ENCODE assay signal across 9 mouse cellular contexts in genomic region chr10:67247145-67247544, GRCm38 (mm10). TPM values are rescaled to one million over a fixed set of nuclear protein-coding genes. Genes with fewer than 3 reads are reported as not detected.
A peak's percentile ranks its signal among the peaks of the same experiment; 100 is the strongest.
DNase-seq lines count a peak whose midpoint lies in the region; TF ChIP-seq lines count a peak whose summit lies in the region.
"Had no signal": no experiment of that assay in that cellular context is flagged by ENCODE, and none has a peak within 500 bp of the region (broad histone marks: within the 10 kb centered on the region; RNA-seq: fewer than 3 reads in every experiment).

No protein-coding gene starts in this region.

- H3K27me3 ChIP-seq in liver, adult 2 months (ENCODE audit: control insufficient read depth, insufficient read depth, low read length): no peaks in the 10 kb centered on the region

- no peak overlapping the region for H3K9ac ChIP-seq in liver, adult 2 months (ENCODE audit: low read depth, low read length)

- 92% methylated on average over 4 of the region's 4 CpGs for WGBS in liver, adult 2 months

- no peak for TF ChIP-seq POLR2A in liver, adult 2 months (IDR thresholded peaks at IDR 0.05; ENCODE audit: extremely low read depth, insufficient read depth, low read length)

- no peaks in the 10 kb centered on the region; the same call in 1 of the 2 replicates for H3K79me2 ChIP-seq in liver, adult 2 months (ENCODE audit: control insufficient read depth, insufficient read depth, low read length)

- no peak overlapping the region for H3K27ac ChIP-seq in liver, adult 2 months (replicated peaks; ENCODE audit: insufficient read depth, low read depth, low read length)

- 0 out of 2 replicates have a peak, but pooled peaks cover 3% of the 10 kb centered on the region for H3K4me1 ChIP-seq in liver, adult 2 months (ENCODE audit: control insufficient read depth, insufficient read depth, low read length)

- DNase-seq in heart, postnatal 14 days: peak; percentile 32 to 65
- no peak for DNase-seq in heart, postnatal 25 days (ENCODE audit: low spot score)
- peak; percentile 29 for DNase-seq in urinary bladder, postnatal 14 days (ENCODE audit: low spot score)
- DNase-seq in urinary bladder, postnatal 10 days (ENCODE audit: low spot score): no peak
- DNase-seq in c-Kit-positive CD71-positive TER-119-negative erythroid progenitor cells, embryonic 14.5 days (ENCODE audit: low read depth): peak; percentile 53
- peak; percentile 45 for DNase-seq in liver, adult 2 months (ENCODE audit: extremely low read depth, low read depth, low spot score)
- peak; percentile 33 for DNase-seq in spleen, adult 12 weeks (ENCODE audit: low spot score)
- DNase-seq in right cerebral cortex, postnatal 36 days (ENCODE audit: low spot score in 2 of 2): no peak

- intact Hi-C loops in heart, postnatal 14 days (cut with DNase I): no loop called here
- intact Hi-C loops in heart, postnatal 25 days (cut with DNase I): no loop called here

- H3K4me3 ChIP-seq in liver, adult 2 months (ENCODE audit: insufficient read depth, low read depth, low read length): no peak overlapping the region
- H3K4me3 ChIP-seq: myocyte had no signal

- TF ChIP-seq CTCF in liver, adult 2 months (IDR thresholded peaks at IDR 0.05; ENCODE audit: low read depth, low read length): peak; percentile 62

- H3K36me3 ChIP-seq in liver, adult 2 months (ENCODE audit: control insufficient read depth, insufficient read depth, low read length): peaks cover 55% of the 10 kb centered on the region

RNA-seq across cellular contexts. Expression of gene Nrbf2, which starts 38.0 kb away (rescaled TPM):
- 1 to 10 TPM; 9.1 to 9.7 TPM for total RNA-seq in heart, postnatal 14 days (2021)
- total RNA-seq in heart, postnatal 25 days (2021): 1 to 10 TPM; 6.9 to 8.6 TPM
- total RNA-seq in liver, adult 2 months (2014; rRNA removed): 10.8 and 13.6 TPM in 2 replicates
- polyA plus RNA-seq in liver, adult 2 months (2012; rRNA removed): 10.3 and 11.3 TPM in 2 replicates

Comparison
In these comparisons a context has a peak if more than half of its experiments do, and no peak if none do; other contexts are left out.
1. DNase-seq: peak in heart, postnatal 14 days (2 of 2), urinary bladder, postnatal 14 days (single experiment), c-Kit-positive CD71-positive TER-119-negative erythroid progenitor cells, embryonic 14.5 days (single experiment), liver, adult 2 months (single experiment) and spleen, adult 12 weeks (single experiment); none in heart, postnatal 25 days (single experiment), urinary bladder, postnatal 10 days (single experiment) and right cerebral cortex, postnatal 36 days (0 of 2).